Mouse (Mus musculus) intestine, postnatal 0 days (tissue): ENCODE measurements at regions not wholly inside any gene's neighbourhood (a gene's known extent, or its start where the extent isn't known, plus 50 kb on each side); places are given as distances from the start of the nearest gene placed in this dataset.
"Not testable (repeated sequence)": the region's sequence is repeated elsewhere in the genome, so short reads cannot be mapped to it uniquely, and the experiment has no call there.

ENCODE experiments used
- ATAC-seq: fragments of 200-750 bp; cut with Nextera tagmentation; 2 replicates; pipeline ENCODE4 v1.8.0; 2017; ENCODE audit warnings: mild to moderate bottlenecking, moderate TSS enrichment, moderate library complexity
- H3K27ac ChIP-seq: fragments of 300-500 bp; sonication (generic); 2 replicates; pipeline ENCODE4 v1.5.1; 2014; ENCODE audit warnings: mild to moderate bottlenecking, low read depth, low read length, moderate library complexity
- H3K27me3 ChIP-seq: fragments of 300-500 bp; sonication (generic); replicated peaks from 2 replicates; pipeline ENCODE4 v1.6.1; 2014; ENCODE audit warnings: low read length, mixed read lengths; ENCODE audit not compliant: control insufficient read depth, insufficient read depth
- H3K36me3 ChIP-seq: fragments of 300-500 bp; sonication (generic); 2 replicates; pipeline ENCODE4 v1.6.1; 2014; ENCODE audit warnings: mild to moderate bottlenecking, moderate library complexity; ENCODE audit not compliant: control insufficient read depth, insufficient read depth
- H3K4me1 ChIP-seq: fragments of 300-500 bp; sonication (generic); replicated peaks from 2 replicates; pipeline ENCODE4 v1.6.1; 2014; ENCODE audit warnings: antibody characterized with exemption, low read length, mixed read lengths; ENCODE audit not compliant: control insufficient read depth, insufficient read depth
- H3K4me2 ChIP-seq: fragments of 300-500 bp; sonication (generic); replicated peaks from 2 replicates; pipeline ENCODE4 v1.6.1; 2014; ENCODE audit warnings: low read depth, mild to moderate bottlenecking, moderate library complexity
- H3K4me3 ChIP-seq: fragments of 300-500 bp; sonication (generic); 2 replicates; pipeline ENCODE4 v1.5.1; 2014; ENCODE audit warnings: low read depth, low read length
- H3K9ac ChIP-seq: fragments of 300-500 bp; sonication (generic); 2 replicates; pipeline ENCODE4 v1.6.1; 2014; ENCODE audit warnings: mild to moderate bottlenecking, low read depth, low read length
- H3K9me3 ChIP-seq: fragments of 300-500 bp; sonication (generic); 2 replicates; pipeline ENCODE4 v1.6.1; 2016; ENCODE audit warnings: mixed run types; ENCODE audit not compliant: control insufficient read depth
- CTCF ChIP-seq: sonication (generic); IDR thresholded peaks from 2 replicates; pipeline ENCODE4 v1.5.1; 2016; ENCODE audit warnings: low read depth, mild to moderate bottlenecking, control low read depth, antibody characterized with exemption, moderate library complexity
- WGBS: fragments of 180-500 bp; shearing (Covaris S2); extraction: QIAGEN DNeasy Blood & Tissue Kit; methylation state at CpG from one replicate; pipeline ENCODE4 v1.1.7; 2014; 5-methylcytosine and 5-hydroxymethylcytosine counted together

GRCm38 (mm10) chr16:46825147-46825546, 326.8 kb upstream of the Nectin3 start:
- H3K4me1 ChIP-seq: no peaks in the 10 kb centered on the region

GRCm38 (mm10) chr16:46822753-46823152, 324.4 kb upstream of the Nectin3 start:
- H3K36me3 ChIP-seq: no peaks in the 10 kb centered on the region
- no peaks in the 10 kb centered on the region for H3K27me3 ChIP-seq
- no peak overlapping the region for H3K9ac ChIP-seq
- H3K4me2 ChIP-seq: no peak overlapping the region
- WGBS: 66% methylated on average over 3 of the region's 3 CpGs
- TF ChIP-seq CTCF: no peak
- H3K27ac ChIP-seq: no peak overlapping the region
- no peaks in the 10 kb centered on the region for H3K4me1 ChIP-seq
- no peak for ATAC-seq
- H3K9me3 ChIP-seq: no peaks in the 10 kb centered on the region
- no peak overlapping the region for H3K4me3 ChIP-seq

More at GRCm38 (mm10) chr16:46825147-46825546, 326.8 kb upstream of the Nectin3 start:
- H3K9ac ChIP-seq: no peak overlapping the region
- no peak overlapping the region for H3K27ac ChIP-seq
- no peak overlapping the region for H3K4me2 ChIP-seq
- H3K9me3 ChIP-seq: no peaks in the 10 kb centered on the region
- H3K27me3 ChIP-seq: no peaks in the 10 kb centered on the region
- no peak for ATAC-seq
- no peak overlapping the region for H3K4me3 ChIP-seq
- no peak for TF ChIP-seq CTCF
- 44% methylated on average over 2 of the region's 2 CpGs for WGBS
- no peaks in the 10 kb centered on the region for H3K36me3 ChIP-seq

- H3K4me1 ChIP-seq: no peaks in the 10 kb centered on the region
- ATAC-seq: no peak
- TF ChIP-seq CTCF: no peak
- H3K4me3 ChIP-seq: no peak overlapping the region
- H3K27me3 ChIP-seq: no peaks in the 10 kb centered on the region
- no peak overlapping the region for H3K4me2 ChIP-seq
- H3K36me3 ChIP-seq: no peaks in the 10 kb centered on the region
- no peak overlapping the region for H3K27ac ChIP-seq
- H3K9me3 ChIP-seq: no peaks in the 10 kb centered on the region
- WGBS: 74% methylated on average over 1 of the region's 1 CpGs
- H3K9ac ChIP-seq: no peak overlapping the region
These were observed 319.9 kb upstream of the Nectin3 start for GRCm38 (mm10) chr16:46818215-46818614.

DNA sequence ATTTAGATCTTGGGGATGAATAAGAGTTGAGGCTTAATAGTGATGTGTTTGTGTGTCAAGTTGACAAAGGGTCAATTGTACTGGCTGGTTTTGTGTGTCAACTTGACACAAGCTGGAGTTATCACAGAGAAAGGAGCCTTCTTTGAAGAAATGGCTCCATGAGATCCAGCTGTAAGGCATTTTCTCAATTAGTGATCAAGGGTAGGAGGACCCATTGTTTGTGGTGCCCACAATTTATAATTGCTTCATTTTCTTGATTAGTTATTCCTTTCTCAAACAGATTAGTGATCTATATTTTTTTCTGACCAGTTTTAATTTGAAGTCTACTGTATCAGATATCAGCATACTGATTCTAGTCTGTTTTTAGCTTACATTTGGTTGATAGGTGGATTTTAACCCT, 313.5 kb upstream of the Nectin3 start:
- H3K27me3 ChIP-seq: not testable (repeated sequence)

GRCm38 (mm10) chr16:46807476-46807875, 309.2 kb upstream of the Nectin3 start:
- Histone ChIP-seq H3K27ac (no peak overlapping the region), H3K27me3 (no peaks in the 10 kb centered on the region), H3K9ac (no peak overlapping the region), H3K36me3 (no peaks in the 10 kb centered on the region), H3K9me3 (no peaks in the 10 kb centered on the region), H3K4me2 (no peak overlapping the region), H3K4me3 (no peak overlapping the region), H3K4me1 (no peaks in the 10 kb centered on the region)
- ATAC-seq: no peak
- 87% methylated on average over 2 of the region's 2 CpGs for WGBS
- no peak for TF ChIP-seq CTCF

More for the DNA sequence above, 313.5 kb upstream of the Nectin3 start:
- H3K4me2 ChIP-seq, ATAC-seq, H3K27ac ChIP-seq, H3K36me3 ChIP-seq, H3K9ac ChIP-seq, H3K4me1 ChIP-seq, H3K9me3 ChIP-seq, H3K4me3 ChIP-seq: not testable (repeated sequence)

GRCm38 (mm10) chr16:46776367-46776766, 278.0 kb upstream of the Nectin3 start:
- Histone ChIP-seq H3K4me1 (no peaks in the 10 kb centered on the region), H3K4me2 (peak overlapping the region; percentile 41; the same call in 1 of the 2 replicates), H3K27ac (no peak overlapping the region), H3K36me3 (no peaks in the 10 kb centered on the region), H3K4me3 (no peak overlapping the region), H3K9ac (no peak overlapping the region), H3K27me3 (no peaks in the 10 kb centered on the region), H3K9me3 (no peaks in the 10 kb centered on the region)
- ATAC-seq: no peak
- WGBS: 25% methylated on average over 5 of the region's 5 CpGs
- no peak for TF ChIP-seq CTCF

DNA sequence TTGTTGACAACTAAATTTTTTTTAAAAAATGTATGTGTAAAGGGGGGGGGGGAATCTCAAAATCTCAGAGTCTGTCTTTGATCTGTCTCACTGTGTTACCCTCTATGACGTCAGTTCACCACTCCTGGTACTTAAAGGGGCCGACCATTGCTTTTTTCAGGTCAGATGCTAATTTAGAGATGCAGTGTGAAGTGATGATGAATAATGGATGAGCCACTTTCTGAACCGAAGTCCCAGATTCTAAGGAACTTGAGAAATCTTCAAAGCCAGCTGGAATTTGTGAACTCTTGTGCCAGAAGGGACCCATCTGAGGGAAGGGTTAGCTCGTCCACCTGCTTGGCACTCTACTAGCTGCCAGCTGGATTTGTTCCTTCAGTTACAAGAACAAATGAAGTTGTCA, 271.1 kb upstream of the Nectin3 start:
- Histone ChIP-seq H3K4me3 (no peak overlapping the region), H3K4me2 (no peak overlapping the region), H3K27me3 (no peaks in the 10 kb centered on the region), H3K4me1 (no peaks in the 10 kb centered on the region), H3K27ac (no peak overlapping the region), H3K9me3 (no peaks in the 10 kb centered on the region), H3K36me3 (no peaks in the 10 kb centered on the region), H3K9ac (no peak overlapping the region)
- 63% methylated on average over 4 of the region's 4 CpGs for WGBS
- TF ChIP-seq CTCF: no peak
- ATAC-seq: no peak
